Mouse (Mus musculus): Measurements from ENCODE around the gene Pik3r4.
"Not testable (repeated sequence)": the region's sequence is repeated elsewhere in the genome, so short reads cannot be mapped to it uniquely, and the experiment has no call there.

Gene Pik3r4

DNA sequence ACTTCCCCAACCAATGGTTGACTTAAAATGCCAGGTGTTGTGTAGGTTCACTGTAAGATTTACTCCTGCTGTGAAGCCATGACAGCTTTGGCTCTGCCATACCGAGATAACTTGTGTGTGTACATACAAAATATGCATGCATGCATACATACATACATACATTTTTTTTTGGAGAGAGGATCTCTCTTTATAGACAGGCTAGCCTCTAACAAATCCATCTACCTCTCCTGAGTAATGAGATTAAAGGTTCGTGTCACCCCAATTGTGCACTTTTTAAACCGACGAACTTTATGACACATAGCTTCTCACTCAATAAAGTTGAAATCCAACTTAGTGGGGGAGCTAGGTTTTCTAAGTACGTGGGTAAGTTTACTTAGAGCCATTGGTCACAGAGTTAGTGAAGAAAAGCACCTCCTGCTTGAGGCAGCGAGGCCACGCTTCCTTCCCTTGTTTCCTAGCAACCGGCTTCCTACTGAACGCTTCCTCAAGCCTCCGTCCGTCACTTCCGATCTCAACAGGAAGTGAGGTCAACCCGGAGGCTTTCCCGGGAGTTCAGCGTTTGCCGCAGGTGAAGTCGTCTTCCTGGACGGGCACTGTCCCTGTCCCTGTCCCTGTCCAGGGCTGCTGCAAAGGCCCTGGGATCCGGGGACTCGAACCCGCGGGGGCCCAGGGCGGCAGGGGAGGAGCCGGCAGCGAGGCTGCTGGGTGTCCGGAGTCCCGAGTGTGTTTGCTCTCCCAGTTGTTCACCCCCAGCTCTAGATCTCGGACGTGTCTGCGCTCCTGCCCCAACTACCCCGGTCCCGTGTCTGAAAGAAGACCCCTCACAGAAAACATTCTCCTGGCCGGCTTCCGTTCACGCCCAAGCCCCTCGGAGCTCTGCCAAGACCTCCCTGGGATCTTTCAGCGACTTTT lies at the start of gene Pik3r4:
Gene Pik3r4 (plus strand): TSS at position 519 of the 912 bp plus-strand sequence.
- peak; percentile 77 for DNase-seq

DNA sequence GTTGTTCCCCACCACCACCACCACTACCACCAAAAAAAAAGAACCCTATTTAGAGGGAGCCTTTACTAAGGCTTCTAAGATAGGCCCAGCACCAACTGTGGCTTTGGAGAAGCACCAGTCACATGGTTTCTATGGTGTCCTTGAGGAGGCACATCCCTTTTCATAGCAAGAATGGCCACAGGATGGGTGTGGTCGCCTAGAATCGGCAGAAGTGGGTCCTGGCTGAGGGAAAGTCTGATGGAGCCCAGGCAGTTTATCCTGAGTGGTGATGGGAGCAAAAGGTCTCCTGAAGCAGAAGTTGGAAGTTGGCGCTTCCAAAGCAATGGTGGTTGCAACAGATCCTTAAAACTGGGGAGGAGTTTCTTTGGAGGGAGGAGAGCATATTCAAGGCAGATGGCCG lies 43.9 kb upstream of the Pik3r4 start:
- DNase-seq = no peak

DNA sequence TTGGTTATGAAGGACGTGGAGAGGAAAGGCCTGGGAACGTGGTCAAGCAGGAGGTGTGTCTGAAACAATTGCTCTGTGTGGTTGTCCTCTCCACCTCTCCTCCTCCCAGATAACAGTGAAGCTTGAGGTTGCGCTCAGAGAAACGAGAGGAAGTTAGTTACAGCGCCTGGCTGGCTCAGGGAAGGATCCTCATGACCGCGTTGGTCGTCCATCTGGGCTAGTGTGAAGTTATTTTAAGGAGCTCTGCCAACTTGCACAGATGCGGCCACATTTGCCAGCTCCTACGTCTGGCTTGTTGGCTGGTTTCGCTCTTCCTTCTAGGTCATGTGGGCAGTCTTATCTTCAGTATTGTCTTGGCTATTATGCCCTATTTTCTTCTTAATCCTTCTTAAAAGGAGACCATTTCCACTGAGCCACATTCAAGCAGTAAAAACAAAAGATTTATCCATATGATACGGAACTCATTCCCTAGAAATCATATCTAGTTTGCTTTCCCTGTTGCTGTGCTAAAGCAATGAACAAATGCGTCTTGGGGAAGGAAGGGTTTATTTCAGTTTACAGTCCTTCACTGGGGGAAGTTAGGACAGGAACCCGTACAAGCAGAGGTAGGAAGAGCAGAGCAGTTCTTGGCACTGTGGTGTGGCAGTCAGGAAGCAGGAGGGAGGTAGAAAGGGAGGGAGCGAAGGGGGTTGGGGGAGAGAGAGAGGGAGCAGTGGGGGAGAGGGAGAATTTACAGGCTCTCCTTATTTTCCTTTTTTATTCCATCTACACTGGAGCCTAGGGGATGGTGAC lies 30.6 kb upstream of the Pik3r4 start:
- DNase-seq = no peak

DNA sequence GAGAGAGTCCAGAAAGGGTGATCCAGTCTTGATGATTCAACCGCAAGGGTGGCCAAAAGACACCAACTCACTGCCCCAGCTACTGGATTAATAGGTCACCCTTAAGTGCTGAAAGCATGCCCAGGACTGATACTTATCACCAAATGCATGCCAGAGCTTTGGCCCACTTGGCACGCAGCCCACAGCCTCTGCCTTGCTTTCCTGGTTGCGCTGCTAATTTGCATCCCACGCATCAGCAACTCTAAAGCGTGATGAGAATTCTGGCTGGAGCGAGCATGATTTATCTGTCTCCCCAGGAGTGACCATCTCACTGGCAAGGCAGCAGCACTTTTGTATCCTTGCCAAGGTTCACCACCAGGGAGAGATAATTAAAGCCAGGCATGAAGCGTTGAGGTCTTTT lies 29.9 kb upstream of the Pik3r4 start:
- DNase-seq = no peak

DNA sequence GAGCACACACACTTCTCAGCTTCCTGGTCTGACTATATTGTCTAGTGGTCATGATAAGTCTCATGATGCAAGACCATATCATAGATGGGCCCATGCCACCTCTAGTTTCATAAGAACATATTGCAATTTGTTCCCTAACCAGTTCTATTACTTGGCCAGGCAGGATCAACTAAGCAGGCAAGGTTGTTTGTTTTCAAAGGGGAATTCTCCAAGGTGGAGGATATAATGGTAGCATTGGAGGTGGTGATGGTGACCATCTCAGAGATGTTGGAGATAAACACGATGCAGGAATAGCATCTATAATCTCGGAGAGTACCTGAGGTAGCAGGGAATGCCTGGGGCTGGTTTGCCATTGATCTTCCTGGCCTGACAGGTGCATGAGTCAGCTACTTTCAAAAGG lies 26.8 kb upstream of the Pik3r4 start:
- no peak for DNase-seq

DNA sequence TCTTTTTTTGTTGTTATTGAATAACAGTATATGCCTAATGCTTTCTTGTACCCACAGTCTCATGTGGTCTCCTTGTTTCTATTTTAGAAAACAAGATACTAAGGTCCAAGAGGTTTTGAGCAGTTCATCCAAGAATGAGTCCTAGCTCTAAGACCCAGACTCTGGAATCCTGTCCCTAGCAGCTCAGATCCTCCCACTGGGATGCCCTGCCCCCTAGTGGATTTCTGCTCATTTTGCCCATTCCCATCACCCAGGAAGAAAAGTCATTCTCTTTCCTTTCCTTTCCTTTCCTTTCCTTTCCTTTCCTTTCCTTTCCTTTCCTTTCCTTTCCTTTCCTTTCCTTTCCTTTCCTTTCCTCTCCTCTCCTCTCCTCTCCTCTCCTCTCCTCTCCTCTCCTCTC lies 25.5 kb upstream of the Pik3r4 start:
- DNase-seq = peak; percentile 28

DNA sequence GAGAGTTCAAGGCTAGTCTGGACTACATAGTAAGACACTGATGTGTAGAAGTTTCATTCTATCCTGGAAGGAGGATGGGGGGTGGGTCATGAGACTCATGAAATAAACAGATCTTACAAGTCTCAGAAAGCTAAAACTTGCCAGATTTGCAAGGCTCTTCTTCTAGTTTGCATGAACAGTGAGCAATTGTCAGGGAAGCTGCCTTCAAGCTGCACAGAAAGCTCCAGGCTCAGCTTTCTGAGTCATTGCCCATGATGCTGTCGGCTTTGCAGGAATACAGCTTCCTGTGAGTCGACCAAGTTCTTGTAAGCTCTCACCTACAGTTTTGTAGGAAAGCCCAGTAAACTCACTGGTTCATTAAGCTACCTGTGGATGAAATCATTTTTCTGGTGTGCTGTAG lies 8.8 kb upstream of the Pik3r4 start:
- DNase-seq = no peak

DNA sequence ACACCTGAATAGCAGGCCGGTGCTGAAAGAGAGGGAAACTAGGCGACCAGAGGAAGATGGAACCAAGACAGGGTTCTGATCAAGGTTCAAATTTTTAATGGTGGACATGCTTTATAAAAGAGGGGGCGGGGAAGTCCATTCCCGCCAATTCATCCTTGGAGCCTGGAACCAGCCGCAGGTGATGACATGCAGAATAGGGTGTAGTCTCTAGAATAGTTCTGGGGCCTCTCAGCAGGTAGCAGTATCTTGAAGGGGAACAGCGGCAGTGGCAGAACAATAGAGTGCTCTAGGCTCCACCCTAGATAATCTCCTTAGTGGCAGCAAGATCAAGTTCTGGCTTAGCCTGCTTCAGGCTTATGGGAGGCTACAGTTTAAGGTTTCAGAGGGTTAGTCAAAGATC lies 1.4 kb upstream of the Pik3r4 start:
- DNase-seq = not testable (repeated sequence)

DNA sequence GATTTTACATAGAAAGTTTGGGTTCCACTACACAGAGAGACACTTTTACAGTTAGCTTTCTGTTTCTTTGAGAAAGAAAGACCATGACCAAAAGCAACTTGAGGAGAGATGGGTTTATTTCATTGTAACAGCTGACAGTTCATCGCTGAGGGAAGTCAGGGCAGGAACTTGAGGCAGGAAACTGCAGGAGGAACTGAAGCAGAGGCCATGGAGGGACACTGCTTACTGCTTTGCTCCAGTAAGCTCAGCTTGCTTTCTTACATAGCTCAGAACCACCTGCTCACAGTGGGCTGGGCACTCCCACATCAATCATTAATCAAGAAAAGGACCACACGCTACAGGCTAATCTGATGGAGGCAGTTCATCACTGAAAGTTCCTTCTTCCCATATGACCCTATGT lies 13.4 kb downstream of the Pik3r4 start:
- DNase-seq = no peak

DNA sequence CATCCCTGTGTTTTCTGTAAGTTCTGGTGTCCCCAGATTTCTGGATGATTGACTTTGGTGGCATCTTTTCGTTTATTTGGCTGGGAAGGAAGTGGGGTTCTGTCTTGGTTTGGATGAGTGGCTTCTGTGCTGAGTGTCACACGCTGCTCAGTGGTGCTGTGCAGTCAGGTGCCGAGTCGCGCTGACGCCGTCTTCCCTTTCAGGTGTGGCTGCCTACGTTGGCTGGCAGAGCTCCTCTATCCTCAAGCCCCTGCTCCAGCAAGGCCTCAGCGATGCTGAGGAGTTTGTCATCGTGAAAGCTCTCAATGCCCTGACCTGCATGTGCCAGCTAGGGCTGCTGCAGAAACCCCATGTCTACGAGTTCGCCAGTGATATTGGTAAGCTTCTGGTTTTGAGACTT lies 15.4 kb downstream of the Pik3r4 start:
- DNase-seq = no peak

DNA sequence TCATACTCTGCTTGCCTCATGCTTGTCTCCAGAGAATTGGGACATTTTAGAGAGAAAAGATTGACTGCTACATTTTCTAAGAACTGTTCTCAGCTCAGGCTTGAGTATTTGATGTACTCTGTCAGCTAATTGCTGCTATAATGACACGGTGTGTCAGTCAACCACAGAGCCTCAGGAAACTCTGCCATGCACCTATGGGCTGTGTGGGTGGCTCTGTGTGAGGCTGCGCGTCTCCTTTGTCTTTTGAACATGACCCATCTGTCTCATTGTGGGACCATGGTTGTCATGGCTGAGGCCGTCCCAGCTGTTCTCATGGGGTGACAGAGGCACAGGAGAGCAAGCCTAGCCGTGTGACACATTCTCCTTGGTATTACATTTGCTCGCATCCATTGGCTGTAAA lies 17.1 kb downstream of the Pik3r4 start:
- DNase-seq = peak; percentile 26

DNA sequence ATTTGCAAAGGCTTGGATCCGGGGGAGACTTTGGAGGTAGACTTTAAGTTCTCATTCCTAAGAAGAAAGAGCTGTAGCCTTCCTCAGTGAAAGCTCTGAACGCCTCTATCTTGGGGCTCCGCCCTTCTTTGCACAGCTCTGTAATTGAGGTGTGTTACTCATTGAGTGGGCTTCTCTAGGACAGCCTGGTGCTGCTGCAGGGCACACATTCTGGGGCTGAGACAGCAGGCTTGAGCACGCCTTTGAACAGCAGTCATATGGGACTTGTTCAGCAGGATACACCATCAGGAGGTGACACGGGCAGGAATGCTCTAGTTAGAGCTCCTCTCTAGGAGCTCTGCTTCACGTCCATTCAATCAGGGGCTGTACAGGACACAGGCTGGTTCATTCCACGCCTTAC lies 22.5 kb downstream of the Pik3r4 start:
- no peak for DNase-seq

DNA sequence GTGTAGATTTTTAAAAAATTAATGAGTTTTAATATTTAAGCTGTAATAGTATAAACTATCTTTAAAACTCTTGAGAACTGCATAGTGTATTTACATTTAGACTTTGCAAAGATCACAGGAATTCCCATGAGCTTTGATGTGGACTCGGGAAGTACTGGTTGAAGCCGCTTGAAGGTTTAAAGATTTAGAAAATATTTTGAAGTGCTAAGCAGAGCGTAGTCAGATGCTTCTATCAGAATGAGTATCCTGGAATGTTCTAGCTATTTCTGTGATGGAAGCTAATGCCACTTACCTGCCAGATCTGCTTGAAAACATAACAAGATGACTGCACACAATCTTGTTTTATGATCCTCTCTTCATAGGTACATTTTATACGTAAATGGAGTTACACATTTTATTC lies 28.1 kb downstream of the Pik3r4 start:
- DNase-seq = no peak

DNA sequence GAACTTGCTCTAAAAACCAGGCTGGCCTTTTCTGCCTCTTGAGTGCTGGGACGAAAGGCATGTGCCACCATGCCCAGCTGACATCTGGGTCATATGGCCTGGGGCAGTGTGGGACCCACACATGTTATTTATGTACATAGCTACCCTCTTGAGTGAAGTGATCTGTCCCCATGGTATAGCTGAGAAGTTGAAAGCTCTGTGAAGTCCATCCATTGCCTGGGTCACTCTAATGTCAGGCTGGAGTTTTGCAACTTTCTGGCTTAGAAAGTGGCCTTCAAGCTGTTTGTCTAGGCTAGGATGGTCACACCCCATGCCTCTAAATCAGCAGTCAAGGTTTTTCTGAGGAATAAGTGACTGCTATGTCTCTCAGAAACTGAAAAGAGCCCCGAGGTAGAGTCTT lies 29.3 kb downstream of the Pik3r4 start:
- no peak for DNase-seq

DNA sequence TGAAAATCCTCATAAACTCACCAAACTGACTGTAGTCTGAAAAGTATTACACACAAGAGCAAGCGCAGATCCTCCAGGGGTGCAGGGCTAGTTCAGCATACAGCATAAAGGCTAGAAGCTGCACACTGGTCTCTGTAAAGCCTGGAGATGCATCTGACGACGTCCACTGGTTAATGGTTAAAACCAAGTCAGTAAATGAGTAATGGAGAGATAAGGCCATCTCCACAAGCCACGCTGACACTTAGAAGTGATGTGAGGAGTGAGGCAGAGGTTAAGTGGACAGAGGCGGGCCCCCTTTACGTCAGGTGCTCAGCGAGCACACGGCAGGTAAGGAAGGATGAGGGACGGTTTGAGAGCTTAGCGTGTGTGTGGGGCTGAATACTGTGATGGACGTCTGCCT lies 33.2 kb downstream of the Pik3r4 start:
- DNase-seq = no peak

DNA sequence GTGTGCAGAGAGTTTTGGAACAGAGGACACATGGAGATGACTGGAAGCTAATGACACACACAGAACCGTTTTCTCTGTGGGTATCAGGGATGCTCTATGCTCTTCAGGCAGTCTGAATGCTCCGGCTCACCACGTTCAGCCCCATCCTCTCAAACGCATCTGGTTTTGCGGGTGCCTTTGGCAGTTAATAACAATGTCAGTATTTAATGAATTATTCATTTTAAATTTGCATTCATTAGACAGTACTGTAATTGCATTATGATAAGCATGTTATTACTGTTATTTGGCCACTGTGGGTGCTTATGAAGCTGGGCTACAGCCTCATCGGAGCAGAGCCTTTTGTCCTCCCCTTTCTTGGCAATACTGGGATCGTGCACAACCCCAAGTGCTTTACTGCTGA lies 38.6 kb downstream of the Pik3r4 start:
- no peak for DNase-seq

DNA sequence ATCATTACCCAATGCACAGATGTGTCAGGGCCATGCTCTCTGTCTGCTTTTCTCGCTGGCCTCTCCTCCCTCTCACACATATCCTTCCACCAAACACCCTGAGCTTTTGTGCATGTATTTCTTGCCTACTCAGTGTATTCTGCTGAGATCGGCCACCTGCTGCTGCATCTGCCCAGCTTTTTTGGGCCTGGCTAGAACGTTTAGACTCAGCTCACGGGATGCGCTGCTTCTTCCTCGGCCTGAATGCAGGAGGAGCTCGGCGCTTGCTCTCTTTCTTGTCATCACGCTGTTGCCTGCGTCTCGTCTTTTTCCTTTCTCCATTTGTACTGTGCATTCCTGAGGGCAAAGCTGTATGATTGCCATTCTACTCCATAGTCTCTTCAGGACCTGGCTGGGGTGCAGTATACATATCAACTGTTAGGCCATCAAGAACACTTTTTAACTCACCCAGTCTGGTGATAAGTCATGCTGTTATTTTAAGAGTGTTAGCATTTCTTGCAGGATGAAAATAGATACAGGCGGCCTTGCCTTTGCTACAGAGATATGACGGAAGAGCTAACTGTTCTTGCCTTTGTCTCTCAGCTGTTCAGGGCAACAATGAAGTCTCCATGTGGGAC lies 41.9 kb downstream of the Pik3r4 start:
- no peak for DNase-seq

DNA sequence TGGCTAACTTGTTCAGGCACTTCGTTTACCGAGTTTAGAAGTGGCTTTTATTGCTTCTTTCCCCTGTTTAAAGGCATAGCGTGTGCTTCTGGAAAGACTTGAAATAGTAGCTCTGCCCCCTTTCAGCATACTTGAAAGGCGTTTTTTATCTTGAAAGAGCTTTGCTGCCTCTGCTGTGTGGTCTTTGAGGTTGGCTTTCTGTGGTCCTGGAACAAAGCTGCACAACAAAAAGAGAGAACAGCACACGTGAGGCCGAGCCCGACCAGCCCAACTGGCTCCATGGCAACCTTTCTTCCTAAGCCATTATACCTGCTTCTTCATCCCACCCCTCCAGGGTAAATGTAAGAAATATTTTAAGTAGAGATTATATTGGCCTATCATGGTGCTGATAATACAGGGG lies 46.7 kb downstream of the Pik3r4 start:
- DNase-seq = peak; percentile 34

DNA sequence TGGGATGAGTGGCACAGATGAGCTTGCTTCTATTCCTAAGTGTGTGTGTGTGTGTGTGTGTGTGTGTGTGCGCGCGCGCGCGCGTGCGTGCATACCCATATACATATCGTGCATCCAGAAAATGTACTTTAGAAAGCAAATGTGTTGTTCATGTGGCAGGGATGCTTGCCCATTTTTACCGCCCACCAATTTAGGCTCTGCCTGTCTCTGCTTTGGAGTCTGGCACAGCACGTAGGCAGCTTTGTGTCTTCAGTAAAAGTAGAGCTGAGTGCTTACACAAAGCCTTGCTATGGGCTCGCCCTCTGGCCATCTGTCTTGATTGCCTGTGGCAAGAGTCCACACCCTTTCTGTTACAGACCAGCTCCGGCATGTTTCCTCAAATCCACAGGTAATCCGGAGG lies 49.7 kb downstream of the Pik3r4 start:
- no peak for DNase-seq

DNA sequence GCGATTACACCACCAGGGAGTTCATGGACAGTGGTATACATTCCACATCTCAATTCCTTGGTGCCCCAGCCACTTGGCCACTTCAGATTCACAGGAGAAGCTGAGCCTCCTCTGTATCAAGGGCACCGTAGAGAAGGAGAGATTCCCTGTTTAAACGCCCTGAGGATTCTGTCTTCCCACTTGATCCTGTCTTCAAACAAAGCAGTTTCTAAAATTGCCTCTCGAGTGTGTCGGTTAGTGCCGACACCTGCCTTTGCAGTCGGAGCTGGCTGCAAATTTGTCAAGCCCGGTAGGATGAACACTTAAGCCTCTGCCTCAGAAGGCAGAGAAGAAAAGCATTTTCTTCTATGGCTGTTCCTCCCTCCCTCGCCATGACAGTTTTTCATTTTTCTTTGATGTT lies 50.3 kb downstream of the Pik3r4 start:
- DNase-seq = no peak

DNA sequence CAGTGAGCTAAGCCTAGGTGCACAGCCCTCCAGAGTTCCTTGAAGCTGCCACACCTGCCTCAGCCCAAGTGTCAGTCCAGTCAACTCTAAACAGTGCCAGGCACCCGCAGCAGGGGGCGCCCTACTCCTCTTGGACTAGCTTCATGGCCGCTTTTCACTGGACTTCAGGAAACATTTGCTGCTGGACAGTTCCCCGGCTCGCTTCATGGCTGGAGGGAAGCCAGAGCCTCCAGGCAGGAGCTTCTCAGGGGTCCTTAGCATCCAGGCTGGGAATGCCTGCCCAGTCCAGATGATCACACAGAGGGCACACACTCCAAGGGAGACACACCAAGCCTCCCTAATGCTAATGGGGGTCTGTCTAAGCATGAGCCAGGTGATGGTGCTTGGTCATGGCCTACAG lies 51.1 kb downstream of the Pik3r4 start:
- peak; percentile 68 for DNase-seq

DNA sequence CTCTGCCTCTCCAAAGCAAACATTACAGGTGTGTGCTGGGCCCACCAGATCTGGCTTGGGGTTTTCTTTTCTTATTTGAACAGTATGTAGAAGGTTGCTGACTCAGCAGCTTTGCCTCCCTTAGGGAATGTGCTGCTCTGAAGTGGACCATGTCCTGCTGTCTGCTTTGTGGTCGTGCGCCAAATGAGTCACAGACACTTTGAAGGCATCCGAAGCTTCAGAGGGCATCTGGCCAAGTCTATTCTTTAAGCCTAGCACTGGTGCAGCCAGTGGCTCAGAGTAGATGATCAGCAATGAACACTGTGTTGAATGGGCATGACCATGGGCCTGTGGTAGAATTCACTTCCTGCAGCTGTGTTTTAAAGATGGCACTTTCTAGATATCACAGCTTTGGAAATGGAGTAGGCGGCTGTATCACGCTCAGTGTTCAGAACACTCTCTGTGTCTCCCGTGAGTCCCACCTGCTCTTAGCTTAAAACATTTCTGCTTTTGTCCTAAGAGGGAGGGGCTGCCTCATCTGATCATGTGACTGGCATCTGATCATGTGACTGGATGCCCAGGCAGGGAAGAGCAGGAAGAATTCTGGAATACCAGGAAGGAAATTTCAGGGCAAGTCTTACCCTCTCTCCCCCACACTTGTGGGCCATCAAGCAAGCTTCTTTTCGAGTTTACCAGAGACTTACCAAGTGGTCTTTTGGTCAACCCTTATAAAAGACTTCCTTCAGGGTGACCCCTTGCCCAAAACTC lies 54.2 kb downstream of the Pik3r4 start:
- DNase-seq = no peak

DNA sequence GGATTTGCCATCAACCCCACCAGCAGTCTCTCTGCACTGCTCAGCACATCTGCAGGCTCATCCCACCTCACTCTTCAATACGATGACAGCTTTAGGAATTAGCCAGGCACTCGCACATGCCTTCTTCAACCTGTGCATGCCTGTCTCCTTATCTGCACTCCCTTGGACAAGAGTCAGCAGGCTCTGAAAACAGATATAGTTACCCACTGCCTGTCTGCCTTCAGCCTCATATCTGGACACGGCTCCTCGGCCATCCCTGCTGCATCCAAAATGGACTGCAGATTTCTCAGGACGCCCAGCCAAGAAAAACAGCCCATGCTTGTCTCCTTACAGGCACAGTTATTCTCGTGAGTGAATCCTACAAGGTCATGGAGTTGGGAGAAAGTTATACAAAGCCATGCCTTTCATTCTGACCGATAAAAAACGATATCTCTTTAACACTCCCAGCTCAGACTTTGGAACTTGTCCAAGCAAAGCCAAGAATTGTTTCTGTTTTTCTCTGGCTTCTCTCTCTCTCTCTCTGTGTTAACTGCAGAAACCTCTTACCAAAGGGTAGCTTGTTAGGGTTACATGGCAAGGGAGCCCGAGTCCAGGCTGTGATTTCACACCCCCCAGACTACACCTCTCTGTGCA lies 55.1 kb downstream of the Pik3r4 start:
- DNase-seq = no peak
